Comparison of ENCODE assay signal across 13 mouse cellular contexts in the genomic region with DNA sequence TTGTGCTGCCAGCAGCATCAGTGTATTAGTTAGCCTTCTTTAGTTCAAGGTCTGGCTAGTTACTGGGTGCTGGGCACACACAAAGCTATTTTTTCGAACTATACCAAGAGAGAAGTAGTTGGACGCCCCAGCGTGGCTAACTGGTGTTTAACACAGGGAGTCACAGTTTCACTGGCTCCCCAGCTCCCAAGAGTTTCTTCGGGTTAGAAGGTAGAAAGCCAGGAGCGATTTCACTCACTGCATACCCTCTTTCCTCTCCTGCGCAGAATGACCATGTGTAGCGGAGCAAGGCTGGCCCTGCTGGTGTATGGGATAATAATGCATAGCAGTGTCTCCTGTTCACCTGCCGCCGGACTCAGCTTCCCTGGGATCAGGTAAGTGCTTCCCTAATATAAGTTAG. TPM values are rescaled to one million over a fixed set of nuclear protein-coding genes. Genes with fewer than 3 reads are reported as not detected.
DNase-seq lines count a peak whose midpoint lies in the region; ATAC-seq lines count a peak whose summit lies in the region.
"Had no signal": no experiment of that assay in that cellular context is flagged by ENCODE, and none has a peak within 500 bp of the region (broad histone marks: within the 10 kb centered on the region; RNA-seq: fewer than 3 reads in every experiment).

No protein-coding gene starts in this region.

- WGBS in hindbrain, embryonic 11.5 days, result 2% methylated on average over 9 of the region's 9 CpGs
- under 1% methylated on average over 9 of the region's 9 CpGs for WGBS in midbrain, embryonic 12.5 days

- peak overlapping the region; percentile 27 for H3K4me3 ChIP-seq in hindbrain, embryonic 11.5 days (ENCODE audit: low read depth, low read length)
- peak overlapping the region; percentile 45 for H3K4me3 ChIP-seq in midbrain, embryonic 12.5 days

- no peaks in the 10 kb centered on the region for H3K36me3 ChIP-seq in hindbrain, embryonic 11.5 days (ENCODE audit: control insufficient read depth, insufficient read depth, low read length)
- no peaks in the 10 kb centered on the region for H3K36me3 ChIP-seq in midbrain, embryonic 12.5 days
- H3K36me3 ChIP-seq: G1E had no signal

- H3K27ac ChIP-seq in hindbrain, embryonic 11.5 days (ENCODE audit: low read depth, low read length), result peak overlapping the region; percentile 55
- peak overlapping the region; percentile 83 for H3K27ac ChIP-seq in midbrain, embryonic 12.5 days (replicated peaks)

- H3K27me3 ChIP-seq in hindbrain, embryonic 11.5 days (ENCODE audit: control insufficient read depth, insufficient read depth, low read length), result peaks cover 47% of the 10 kb centered on the region
- H3K27me3 ChIP-seq in midbrain, embryonic 12.5 days, result peaks cover 66% of the 10 kb centered on the region

- peak overlapping the region; percentile 49; the same call in 1 of the 2 replicates for H3K9ac ChIP-seq in hindbrain, embryonic 11.5 days (ENCODE audit: low read depth, low read length)
- peak overlapping the region; percentile 58 for H3K9ac ChIP-seq in midbrain, embryonic 12.5 days (replicated peaks)

- H3K4me1 ChIP-seq in hindbrain, embryonic 11.5 days (replicated peaks; ENCODE audit: control insufficient read depth, insufficient read depth, low read length), result no peaks in the 10 kb centered on the region; the same call in 1 of the 2 replicates
- H3K4me1 ChIP-seq in midbrain, embryonic 12.5 days, result peaks cover 40% of the 10 kb centered on the region

- H3K9me3 ChIP-seq in hindbrain, embryonic 11.5 days (ENCODE audit: control insufficient read depth, low read length), result no peaks in the 10 kb centered on the region
- no peaks in the 10 kb centered on the region for H3K9me3 ChIP-seq in midbrain, embryonic 12.5 days

- H3K4me2 ChIP-seq in hindbrain, embryonic 11.5 days (replicated peaks; ENCODE audit: low read depth, low read length), result peak overlapping the region; percentile 57
- peak overlapping the region; percentile 63 for H3K4me2 ChIP-seq in midbrain, embryonic 12.5 days (replicated peaks)

- DNase-seq in cerebellum, postnatal 25 days, result peak; percentile 4 to 8
- no peak for DNase-seq in cerebellum, adult 11-12 months
- DNase-seq in embryo, embryonic 10.5 days (ENCODE audit: low spot score), result peak; percentile 27
- peak; percentile 41 for DNase-seq in hindbrain, embryonic 11.5 days (ENCODE audit: low spot score)
- DNase-seq in urinary bladder, postnatal 14 days (ENCODE audit: low spot score), result no peak
- DNase-seq in c-Kit-positive CD71-positive TER-119-positive erythroid progenitor cells, embryonic 14.5 days (ENCODE audit: low spot score), result no peak
- DNase-seq: cerebellum, adult 2 months; lung, postnatal 4 days had no signal

- no peak for ATAC-seq in hindbrain, embryonic 11.5 days (ENCODE audit: low FRiP score)
- ATAC-seq in midbrain, embryonic 12.5 days (ENCODE audit: low FRiP score, low read depth), result no peak
- no peak for ATAC-seq in activated CD4-positive, CD25-positive, alpha-beta regulatory T cell, adult 4 months
- ATAC-seq: intestine, embryonic 16.5 days had no signal

RNA-seq across cellular contexts. Expression of gene Adcyap1, which starts 0.9 kb away (rescaled TPM):
- polyA plus RNA-seq in hindbrain, embryonic 11.5 days (2014; fragmentation: Nextera tagmentation; extraction: Ambion mirVana), result 18.2 and 19.1 TPM in 2 replicates
- 21.5 and 22.5 TPM in 2 replicates for polyA plus RNA-seq in midbrain, embryonic 12.5 days (2016; fragmentation: Nextera tagmentation; extraction: Ambion mirVana)
- under 1 TPM in 1 of 2 experiments, not detected in 1; 0.20 TPM for polyA plus RNA-seq in activated CD4-positive, CD25-positive, alpha-beta regulatory T cell, adult 4 months (2017; shearing (Covaris generic))
- polyA plus RNA-seq: G1E; liver, adult 2 months had no signal

Comparison
In these comparisons a context has a peak if more than half of its experiments do, and no peak if none do; other contexts are left out.
1. DNase-seq: peak in cerebellum, postnatal 25 days (2 of 2), embryo, embryonic 10.5 days (single experiment) and hindbrain, embryonic 11.5 days (single experiment); none in cerebellum, adult 11-12 months (single experiment), urinary bladder, postnatal 14 days (single experiment) and c-Kit-positive CD71-positive TER-119-positive erythroid progenitor cells, embryonic 14.5 days (single experiment).
2. RNA of gene Adcyap1, which starts 0.9 kb away (polyA plus RNA-seq): 21.5 to 22.5 TPM in midbrain, embryonic 12.5 days and 18.2 to 19.1 TPM in hindbrain, embryonic 11.5 days; 0.20 TPM in activated CD4-positive, CD25-positive, alpha-beta regulatory T cell, adult 4 months; every median in the first group is over 10 times any median in the second.